Mouse (Mus musculus): ENCODE measurements around the gene Slc10a6.

GRCm38 (mm10) chr5:103597604-103598003, 31.6 kb downstream of the Slc10a6 start:
- TF ChIP-seq HCFC1 (IDR thresholded peaks at IDR 0.05; ENCODE audit: borderline replicate concordance, insufficient read depth, low read length) (no peak), ZNF384 (IDR thresholded peaks at IDR 0.05; ENCODE audit: low read depth, low read length) (no peak), ZC3H11A (IDR thresholded peaks at IDR 0.05; ENCODE audit: borderline replicate concordance, low read depth, low read length) (no peak), MAFK (IDR thresholded peaks at IDR 0.05; ENCODE audit: insufficient read depth, low read depth, low read length) (no peak), CHD2 (IDR thresholded peaks at IDR 0.05; ENCODE audit: low read depth, low read length) (no peak)

Measured in ES-E14 (cell line).